ENCODE assay signal across 10 mouse cellular contexts in genomic region chr17:50448693-50449092, GRCm38 (mm10).
"Had no signal": no experiment of that assay in that cellular context is flagged by ENCODE, and none has a peak within 500 bp of the region (broad histone marks: within the 10 kb centered on the region; RNA-seq: fewer than 3 reads in every experiment).

No protein-coding gene starts in this region.

- H3K9ac ChIP-seq: kidney, embryonic 15.5 days; limb, embryonic 15.5 days; liver, embryonic 12.5 days; midbrain, embryonic 13.5 days; neural tube, embryonic 12.5 days had no signal

- H3K9me3 ChIP-seq: kidney, embryonic 15.5 days; limb, embryonic 15.5 days; liver, embryonic 12.5 days; midbrain, embryonic 13.5 days; neural tube, embryonic 12.5 days had no signal

- H3K4me2 ChIP-seq: kidney, embryonic 15.5 days; limb, embryonic 15.5 days; liver, embryonic 12.5 days; midbrain, embryonic 13.5 days; neural tube, embryonic 12.5 days had no signal

- H3K36me3 ChIP-seq: kidney, embryonic 15.5 days; limb, embryonic 15.5 days; liver, embryonic 12.5 days; midbrain, embryonic 13.5 days; neural tube, embryonic 12.5 days had no signal

- DNase-seq: thymus, postnatal 4 days had no signal

- H3K4me3 ChIP-seq: kidney, embryonic 15.5 days; left cerebral cortex, adult 2 months; limb, embryonic 15.5 days; liver, embryonic 12.5 days; midbrain, embryonic 13.5 days; neural tube, embryonic 12.5 days had no signal

- H3K4me1 ChIP-seq: kidney, embryonic 15.5 days; liver, embryonic 12.5 days; midbrain, embryonic 13.5 days; neural tube, embryonic 12.5 days had no signal

- H3K27me3 ChIP-seq: kidney, embryonic 15.5 days; limb, embryonic 15.5 days; liver, embryonic 12.5 days; midbrain, embryonic 13.5 days; neural tube, embryonic 12.5 days had no signal

- H3K27ac ChIP-seq: kidney, embryonic 15.5 days; left cerebral cortex, adult 2 months; limb, embryonic 15.5 days; liver, embryonic 12.5 days; midbrain, embryonic 13.5 days; neural tube, embryonic 12.5 days; stomach, postnatal 0 days had no signal

- ATAC-seq: inflammation-experienced regulatory T-cells, adult 6 months; intestine, postnatal 0 days; liver, embryonic 12.5 days; midbrain, embryonic 13.5 days had no signal
